Mouse (Mus musculus): ENCODE results near the gene Fam160a1. TPM values are rescaled to one million over a fixed set of nuclear protein-coding genes. Genes with fewer than 3 reads are reported as not detected.
A peak's percentile ranks its signal among the peaks of the same experiment; 100 is the strongest.

The Fam160a1 gene
- polyA plus RNA-seq, 1 experiment from 2014 or later, result 5.1 TPM

DNA sequence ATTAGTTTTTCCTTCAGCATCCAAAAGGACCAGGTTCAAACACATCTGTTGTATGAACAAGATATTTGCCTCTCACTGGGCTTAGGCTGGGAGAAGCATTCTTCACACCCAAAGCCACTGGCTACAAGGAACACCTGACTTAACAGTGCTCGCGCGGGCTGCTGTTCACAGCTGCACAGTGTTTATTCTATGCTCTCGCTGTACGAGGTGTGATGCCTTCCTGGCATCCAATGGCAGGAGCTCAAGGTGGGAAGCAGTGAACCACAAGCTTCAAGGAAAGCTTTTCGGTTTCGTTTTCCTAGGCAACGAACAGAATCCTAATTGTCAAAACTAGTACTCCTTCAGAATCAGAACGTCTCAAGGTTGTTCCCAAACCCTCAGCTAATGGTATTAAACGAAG lies 40.4 kb downstream of the Fam160a1 start:
- H3K9me3 ChIP-seq (replicated peaks), result no peaks in the 10 kb centered on the region
- H3K27me3 ChIP-seq, result no peaks in the 10 kb centered on the region
- H3K27ac ChIP-seq, result peak overlapping the region; percentile 62
- H3K4me3 ChIP-seq (replicated peaks), result peak overlapping the region; percentile 25
- peaks cover 13% of the 10 kb centered on the region; the same call in 1 of the 2 replicates for H3K4me1 ChIP-seq
- H3K36me3 ChIP-seq, result no peaks in the 10 kb centered on the region
- H3K4me2 ChIP-seq, result peak overlapping the region; percentile 50
- 34% methylated on average over 10 of the region's 10 CpGs for WGBS
- no peak overlapping the region for H3K9ac ChIP-seq
- ATAC-seq (replicated peaks; ENCODE audit: low FRiP score), result peak; percentile 74; the same call in 1 of the 2 replicates

DNA sequence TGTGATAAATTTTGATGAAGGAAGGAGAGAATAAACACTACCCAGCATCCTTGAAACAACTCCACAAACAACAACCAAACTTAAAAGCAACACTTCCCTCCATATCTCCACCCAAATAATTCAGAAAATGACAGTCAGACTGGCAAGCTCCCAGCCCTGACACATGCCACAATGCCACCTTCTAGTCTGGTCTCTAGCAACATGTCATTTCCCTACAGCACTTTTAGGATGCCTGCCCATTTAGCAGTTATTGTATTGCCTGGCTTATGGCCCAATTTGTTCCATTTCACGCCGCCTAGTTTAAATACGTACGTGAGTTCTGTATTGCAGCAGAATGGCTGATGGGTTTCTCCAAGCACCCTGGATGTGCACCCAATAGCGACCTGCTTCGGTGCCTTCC lies 41.0 kb downstream of the Fam160a1 start:
- no peak for ATAC-seq (replicated peaks; ENCODE audit: low FRiP score)
- no peak overlapping the region for H3K27ac ChIP-seq
- no peak overlapping the region for H3K4me3 ChIP-seq (replicated peaks)
- H3K4me1 ChIP-seq, result peaks cover 13% of the 10 kb centered on the region; the same call in 1 of the 2 replicates
- no peak overlapping the region for H3K9ac ChIP-seq
- WGBS, result 60% methylated on average over 6 of the region's 6 CpGs
- H3K36me3 ChIP-seq, result no peaks in the 10 kb centered on the region
- peak overlapping the region; percentile 50; the same call in 1 of the 2 replicates for H3K4me2 ChIP-seq
- no peaks in the 10 kb centered on the region for H3K9me3 ChIP-seq (replicated peaks)
- H3K27me3 ChIP-seq, result no peaks in the 10 kb centered on the region

DNA sequence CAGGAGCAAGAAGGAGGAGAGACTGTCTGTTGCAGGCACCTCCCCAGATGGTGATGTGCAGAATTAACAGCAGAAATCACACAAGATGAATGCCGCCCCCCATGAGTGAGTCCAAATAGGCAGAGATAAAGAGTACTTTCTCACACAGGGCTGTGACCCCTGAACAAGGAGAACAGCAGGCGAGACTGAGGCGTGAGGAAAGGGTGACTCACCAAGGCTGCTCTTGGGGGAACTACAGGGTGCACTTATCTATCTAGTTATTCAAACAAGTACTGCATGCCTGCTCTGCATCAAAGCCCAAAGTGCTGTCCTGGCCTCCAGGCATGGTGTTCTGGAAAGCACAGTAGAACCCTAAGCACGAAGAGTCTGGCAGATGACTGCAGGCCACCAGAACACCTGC lies 43.2 kb downstream of the Fam160a1 start:
- Histone ChIP-seq H3K27me3 (no peaks in the 10 kb centered on the region), H3K4me1 (peaks cover 13% of the 10 kb centered on the region; the same call in 1 of the 2 replicates), H3K9me3 (replicated peaks) (no peaks in the 10 kb centered on the region), H3K9ac (no peak overlapping the region), H3K36me3 (no peaks in the 10 kb centered on the region), H3K4me3 (replicated peaks) (no peak overlapping the region), H3K4me2 (no peak overlapping the region), H3K27ac (no peak overlapping the region)
- 70% methylated on average over 4 of the region's 4 CpGs for WGBS
- no peak for ATAC-seq (replicated peaks; ENCODE audit: low FRiP score)

DNA sequence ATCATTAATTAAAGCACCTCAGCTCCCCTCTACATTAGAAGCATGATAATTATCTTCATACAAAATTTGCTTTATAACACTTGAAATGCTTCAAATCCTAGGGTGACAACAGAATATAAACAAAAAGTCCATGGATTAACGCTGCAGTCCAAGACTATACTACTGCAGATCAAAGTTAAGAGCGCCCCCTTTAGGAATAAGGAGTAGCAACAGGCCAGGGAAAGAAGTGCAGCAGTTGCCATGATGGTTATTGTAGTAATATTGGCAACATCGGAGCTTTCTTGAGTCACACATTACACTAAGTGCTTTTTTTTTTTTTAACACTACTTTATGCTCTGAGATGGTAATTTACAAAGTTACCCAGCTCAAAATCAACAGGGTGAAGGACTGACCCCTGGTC lies 43.7 kb downstream of the Fam160a1 start:
- Histone ChIP-seq H3K27me3 (no peaks in the 10 kb centered on the region), H3K4me3 (replicated peaks) (no peak overlapping the region), H3K36me3 (no peaks in the 10 kb centered on the region), H3K9ac (no peak overlapping the region), H3K4me1 (peaks cover 13% of the 10 kb centered on the region; the same call in 1 of the 2 replicates), H3K27ac (no peak overlapping the region), H3K9me3 (replicated peaks) (no peaks in the 10 kb centered on the region), H3K4me2 (no peak overlapping the region)
- 55% methylated on average over 3 of the region's 3 CpGs for WGBS
- no peak for ATAC-seq (replicated peaks; ENCODE audit: low FRiP score)

DNA sequence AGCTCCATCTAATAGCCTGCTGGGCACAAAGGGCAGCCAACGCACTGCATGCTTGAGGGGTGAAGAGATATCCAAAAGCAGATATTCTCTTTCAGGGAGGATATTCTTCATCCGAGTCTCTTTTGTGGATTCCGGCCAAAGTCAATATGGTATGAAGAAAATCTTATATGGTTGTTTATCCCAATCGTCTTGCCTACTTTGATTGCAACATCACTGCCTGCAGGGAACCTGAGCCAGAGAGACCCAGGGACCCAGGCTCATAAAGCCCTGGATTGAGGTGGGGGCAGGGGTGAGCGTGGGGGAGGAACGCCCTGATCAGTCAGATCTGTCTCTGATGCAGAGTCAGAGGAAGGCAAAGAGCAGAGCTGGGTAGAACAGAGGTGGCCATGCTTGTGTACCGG lies 52.2 kb downstream of the Fam160a1 start:
- Histone ChIP-seq H3K9ac (no peak overlapping the region), H3K4me2 (no peak overlapping the region), H3K9me3 (replicated peaks) (no peaks in the 10 kb centered on the region), H3K27ac (no peak overlapping the region), H3K27me3 (no peaks in the 10 kb centered on the region), H3K36me3 (no peaks in the 10 kb centered on the region), H3K4me1 (peaks cover 10% of the 10 kb centered on the region; the same call in 1 of the 2 replicates), H3K4me3 (replicated peaks) (no peak overlapping the region)
- 35% methylated on average over 7 of the region's 7 CpGs for WGBS
- ATAC-seq (replicated peaks; ENCODE audit: low FRiP score), result peak; percentile 73

DNA sequence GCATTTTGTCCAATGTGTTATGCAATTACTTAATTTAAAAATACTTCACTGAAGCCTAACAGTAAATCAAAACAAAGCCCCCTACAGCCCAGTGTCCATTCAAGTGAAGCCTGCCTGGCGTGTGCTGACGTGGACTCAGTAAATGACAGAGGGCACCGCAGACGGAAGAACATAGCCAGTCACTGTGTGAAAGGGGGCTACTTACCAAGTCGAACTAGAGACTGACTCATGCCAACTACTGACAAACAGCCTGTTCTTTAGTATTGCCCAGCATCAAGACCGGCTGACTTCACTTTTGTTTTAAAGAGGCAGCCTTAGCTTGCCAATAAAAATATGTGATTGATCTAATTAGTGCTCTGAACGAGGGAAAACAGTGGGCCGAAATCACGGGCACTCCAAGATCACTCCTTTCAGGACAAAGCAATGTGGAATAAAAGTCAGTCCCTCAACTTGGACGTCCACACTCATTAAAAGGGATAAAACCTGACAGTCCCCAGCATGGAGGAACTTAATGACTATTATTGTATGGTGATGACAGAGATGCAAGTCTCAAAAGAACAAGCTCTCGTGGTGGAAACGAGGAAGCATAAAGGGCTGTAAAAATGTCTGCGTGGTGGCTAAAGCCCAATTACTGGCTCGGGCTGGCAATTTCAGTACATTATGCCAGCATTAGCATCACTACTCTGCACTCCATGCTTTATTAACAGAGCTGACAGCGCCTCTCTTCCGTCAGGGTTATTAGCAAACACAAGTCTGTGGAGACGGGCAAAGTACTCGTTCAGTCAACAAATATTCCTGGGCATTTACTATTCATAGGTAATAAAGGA lies 52.9 kb downstream of the Fam160a1 start:
- Histone ChIP-seq H3K27me3 (no peaks in the 10 kb centered on the region), H3K27ac (no peak overlapping the region), H3K4me2 (no peak overlapping the region), H3K4me3 (replicated peaks) (no peak overlapping the region), H3K4me1 (peaks cover 10% of the 10 kb centered on the region; the same call in 1 of the 2 replicates), H3K36me3 (no peaks in the 10 kb centered on the region), H3K9ac (no peak overlapping the region), H3K9me3 (replicated peaks) (no peaks in the 10 kb centered on the region)
- WGBS, result 55% methylated on average over 18 of the region's 18 CpGs
- ATAC-seq (replicated peaks; ENCODE audit: low FRiP score), result no peak

DNA sequence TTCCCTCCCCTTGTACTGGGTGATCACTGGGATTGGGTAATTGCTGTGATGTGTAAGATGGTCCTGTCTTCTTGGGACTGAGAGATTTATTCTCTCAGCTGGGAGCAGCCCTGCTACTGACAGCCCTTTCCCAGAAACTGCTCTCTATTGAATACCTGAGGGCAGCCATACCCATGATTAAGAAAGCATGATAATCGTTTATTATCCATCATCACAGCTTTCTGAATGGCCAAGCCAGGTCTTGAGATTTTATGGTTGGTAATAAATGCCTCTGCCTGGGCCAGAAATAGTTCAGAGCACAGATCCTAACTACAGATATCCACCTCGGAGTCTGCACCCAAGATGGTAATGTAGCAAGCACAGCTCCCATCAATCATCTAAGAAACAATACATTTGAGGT lies 59.1 kb downstream of the Fam160a1 start:
- H3K9ac ChIP-seq, result no peak overlapping the region
- H3K27me3 ChIP-seq, result no peaks in the 10 kb centered on the region
- no peaks in the 10 kb centered on the region for H3K9me3 ChIP-seq (replicated peaks)
- no peak overlapping the region for H3K4me2 ChIP-seq
- H3K4me1 ChIP-seq, result 0 out of 2 replicates have a peak, but pooled peaks cover 2% of the 10 kb centered on the region
- H3K27ac ChIP-seq, result no peak overlapping the region
- 33% methylated on average over 2 of the region's 2 CpGs for WGBS
- no peaks in the 10 kb centered on the region for H3K36me3 ChIP-seq
- ATAC-seq (replicated peaks; ENCODE audit: low FRiP score), result no peak
- H3K4me3 ChIP-seq (replicated peaks), result no peak overlapping the region

DNA sequence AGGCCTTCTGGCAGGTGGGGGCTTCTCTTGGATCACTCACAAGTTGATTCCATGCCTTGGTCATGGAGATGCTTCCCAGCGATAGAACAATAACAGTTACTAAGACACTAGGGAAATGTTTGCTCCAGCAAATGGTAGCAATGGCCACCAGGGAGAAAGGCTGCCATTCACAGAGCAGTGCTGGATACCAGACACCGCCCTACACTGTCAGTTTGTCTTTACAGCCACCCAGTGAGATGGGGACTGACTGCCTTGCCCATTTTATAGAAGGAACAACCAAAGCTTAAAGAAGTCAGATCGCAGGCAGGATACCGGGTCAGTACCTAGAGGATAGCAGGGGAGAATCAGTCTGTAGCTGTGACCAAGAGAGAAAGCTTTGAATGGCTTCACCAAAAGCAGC lies 59.7 kb downstream of the Fam160a1 start:
- Histone ChIP-seq H3K4me3 (replicated peaks) (no peak overlapping the region), H3K4me1 (0 out of 2 replicates have a peak, but pooled peaks cover 2% of the 10 kb centered on the region), H3K36me3 (no peaks in the 10 kb centered on the region), H3K9me3 (replicated peaks) (no peaks in the 10 kb centered on the region), H3K27me3 (no peaks in the 10 kb centered on the region), H3K4me2 (no peak overlapping the region), H3K27ac (no peak overlapping the region), H3K9ac (no peak overlapping the region)
- 89% methylated on average over 4 of the region's 4 CpGs for whole genome bisulfite sequencing
- no peak for ATAC-seq (replicated peaks; ENCODE audit: low FRiP score)

DNA sequence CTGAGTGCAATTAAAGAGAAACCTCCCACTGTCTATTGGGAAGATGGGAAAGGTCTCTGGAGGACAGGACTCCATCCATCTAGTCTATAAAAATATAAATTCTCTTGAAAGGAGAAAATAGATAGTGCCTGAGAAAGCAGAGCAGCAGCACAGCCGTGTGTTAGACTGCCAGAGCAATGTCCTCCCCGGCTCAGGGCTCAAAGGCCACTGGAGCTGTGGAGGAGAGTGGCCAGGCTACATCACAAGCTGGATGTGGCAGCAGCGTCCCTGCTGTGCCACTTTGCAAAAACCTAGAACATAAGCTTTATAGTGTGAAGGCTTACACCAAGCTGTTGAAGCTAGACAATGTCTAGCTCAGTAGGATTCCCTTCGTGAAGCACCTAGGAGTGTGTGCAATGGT lies 67.7 kb downstream of the Fam160a1 start:
- WGBS, result 48% methylated on average over 4 of the region's 4 CpGs

DNA sequence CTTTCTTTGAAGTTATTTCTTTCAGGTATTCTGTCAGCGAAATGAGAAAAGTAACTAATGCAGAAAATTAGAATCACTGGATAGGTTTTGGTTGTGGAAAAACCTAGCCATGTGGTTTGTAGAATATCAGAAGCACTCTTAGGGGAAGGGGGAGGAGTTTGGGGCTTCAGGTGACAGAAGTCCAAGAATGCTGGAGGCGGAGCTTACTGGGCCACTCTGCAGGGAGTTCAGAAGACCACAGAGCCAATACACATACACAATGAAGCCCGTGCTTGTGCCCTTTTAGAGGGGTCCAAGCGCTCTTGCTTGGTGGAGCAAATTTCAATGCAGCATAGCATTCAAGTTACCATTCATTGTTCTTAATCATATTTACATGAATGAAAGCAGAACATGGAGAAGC lies 68.2 kb downstream of the Fam160a1 start:
- Histone ChIP-seq H3K27me3 (no peaks in the 10 kb centered on the region), H3K4me2 (no peak overlapping the region), H3K4me1 (peaks cover 8% of the 10 kb centered on the region; the same call in 1 of the 2 replicates), H3K36me3 (no peaks in the 10 kb centered on the region), H3K27ac (no peak overlapping the region), H3K9ac (no peak overlapping the region), H3K9me3 (replicated peaks) (no peaks in the 10 kb centered on the region), H3K4me3 (replicated peaks) (no peak overlapping the region)
- 33% methylated on average over 4 of the region's 4 CpGs for WGBS
- ATAC-seq (replicated peaks; ENCODE audit: low FRiP score), result no peak

More for the DNA sequence above, 67.7 kb downstream of the Fam160a1 start:
- Histone ChIP-seq H3K4me2 (no peak overlapping the region), H3K4me3 (replicated peaks) (no peak overlapping the region), H3K36me3 (no peaks in the 10 kb centered on the region), H3K27ac (no peak overlapping the region), H3K9me3 (replicated peaks) (no peaks in the 10 kb centered on the region), H3K27me3 (no peaks in the 10 kb centered on the region), H3K4me1 (peaks cover 8% of the 10 kb centered on the region; the same call in 1 of the 2 replicates), H3K9ac (no peak overlapping the region)
- ATAC-seq (replicated peaks; ENCODE audit: low FRiP score), result no peak

DNA sequence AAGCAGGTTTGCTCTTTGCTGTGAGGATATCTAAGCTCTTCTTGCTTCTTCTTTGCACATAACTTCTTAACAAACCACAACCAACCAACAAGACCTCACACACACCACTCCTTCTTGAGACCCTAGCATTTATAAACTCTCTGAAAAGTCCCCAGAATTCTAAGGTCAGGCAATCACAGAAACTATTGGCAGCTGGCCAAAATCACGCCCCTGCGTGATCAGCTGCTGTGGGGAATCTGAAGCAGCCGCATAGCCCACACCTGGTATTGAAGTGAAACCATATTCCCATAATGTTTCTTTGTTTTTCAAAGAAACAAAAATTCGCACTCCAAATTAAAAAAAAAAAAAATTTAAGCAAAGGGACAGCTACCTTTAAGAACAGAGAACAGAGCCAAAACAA lies 71.0 kb downstream of the Fam160a1 start:
- no peak for ATAC-seq (replicated peaks; ENCODE audit: low FRiP score)
- H3K27me3 ChIP-seq, result no peaks in the 10 kb centered on the region
- WGBS, result 47% methylated on average over 4 of the region's 4 CpGs

DNA sequence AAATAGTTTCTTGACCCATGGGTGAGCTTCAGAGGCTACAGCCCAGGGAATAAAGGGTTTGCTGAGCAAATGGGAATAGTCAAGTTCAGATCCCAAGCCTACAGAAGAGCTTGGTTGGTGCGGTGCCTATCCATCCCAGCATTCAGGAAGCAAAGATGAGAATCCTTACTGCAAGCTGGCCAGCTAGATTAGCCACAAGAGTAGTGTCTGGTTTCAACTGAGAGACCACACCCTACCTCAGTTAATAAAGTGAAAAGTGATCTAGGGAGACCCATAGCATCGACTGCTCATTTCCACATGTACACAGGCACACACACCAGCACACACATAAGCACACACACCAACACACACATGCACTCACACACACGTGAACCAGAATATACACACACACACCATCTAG lies 75.3 kb downstream of the Fam160a1 start:
- no peaks in the 10 kb centered on the region for H3K36me3 ChIP-seq
- H3K4me2 ChIP-seq, result no peak overlapping the region
- no peaks in the 10 kb centered on the region for H3K27me3 ChIP-seq
- peaks cover 3% of the 10 kb centered on the region; the same call in 1 of the 2 replicates for H3K4me1 ChIP-seq
- H3K4me3 ChIP-seq (replicated peaks), result no peak overlapping the region
- no peak overlapping the region for H3K27ac ChIP-seq
- no peak overlapping the region for H3K9ac ChIP-seq
- 82% methylated on average over 3 of the region's 3 CpGs for WGBS
- no peaks in the 10 kb centered on the region for H3K9me3 ChIP-seq (replicated peaks)
- no peak for ATAC-seq (replicated peaks; ENCODE audit: low FRiP score)

More for the DNA sequence above, 71.0 kb downstream of the Fam160a1 start:
- no peaks in the 10 kb centered on the region for H3K36me3 ChIP-seq
- peaks cover 6% of the 10 kb centered on the region; the same call in 1 of the 2 replicates for H3K4me1 ChIP-seq
- H3K27ac ChIP-seq, result no peak overlapping the region
- H3K4me3 ChIP-seq (replicated peaks), result no peak overlapping the region
- no peak overlapping the region for H3K4me2 ChIP-seq
- no peaks in the 10 kb centered on the region for H3K9me3 ChIP-seq (replicated peaks)
- H3K9ac ChIP-seq, result no peak overlapping the region
